Mouse (Mus musculus) testis, adult 2 months (tissue): ENCODE data around the gene Eif4a3. TPM values are rescaled to one million over a fixed set of nuclear protein-coding genes. Genes with fewer than 3 reads are reported as not detected.

ENCODE experiments used
- H3K27ac ChIP-seq: fragments of 200-500 bp; 2 replicates; pipeline ENCODE4 v1.5.1; 2012; ENCODE audit warnings: low read depth, low read length; ENCODE audit not compliant: control insufficient read depth, insufficient read depth
- H3K27me3 ChIP-seq: fragments of 200-500 bp; 2 replicates; pipeline ENCODE4 v1.6.1; 2012; ENCODE audit warnings: mild to moderate bottlenecking, low read length, moderate library complexity; ENCODE audit not compliant: control insufficient read depth, insufficient read depth
- H3K36me3 ChIP-seq: fragments of 200-500 bp; 2 replicates; pipeline ENCODE4 v1.6.1; 2012; ENCODE audit warnings: mild to moderate bottlenecking, low read length; ENCODE audit not compliant: control insufficient read depth, insufficient read depth
- H3K4me1 ChIP-seq: fragments of 200-500 bp; 2 replicates; pipeline ENCODE4 v1.6.1; 2012; ENCODE audit warnings: low read length; ENCODE audit not compliant: control insufficient read depth, insufficient read depth
- H3K4me3 ChIP-seq: fragments of 200-500 bp; 2 replicates; pipeline ENCODE4 v1.5.1; 2012; ENCODE audit warnings: low read depth, mild to moderate bottlenecking, low read length, moderate library complexity, mixed read lengths; ENCODE audit not compliant: control insufficient read depth
- CTCF ChIP-seq: fragments of 200-500 bp; IDR thresholded peaks from 2 replicates; pipeline ENCODE4 v1.5.1; 2012; ENCODE audit warnings: low read depth, mild to moderate bottlenecking, inconsistent platforms, low read length, moderate library complexity; ENCODE audit not compliant: control insufficient read depth, insufficient read depth, insufficient replicate concordance
- POLR2A ChIP-seq: fragments of 200-500 bp; IDR thresholded peaks from 2 replicates; pipeline ENCODE4 v1.6.1; 2012; ENCODE audit warnings: low read depth, mild to moderate bottlenecking, inconsistent platforms, low read length, moderate library complexity; ENCODE audit not compliant: control insufficient read depth
- polyA plus RNA-seq: library from polyadenylated mRNA; depleted of rRNA; stranded (reverse); fragments of >200 nt; gene quantifications from 2 replicates; pipeline ENCODE4 v1.2.3, GENCODE M21; 2012; rRNA removed

Eif4a3 gene
- 73.6 and 81.2 TPM in 2 replicates for polyA plus RNA-seq

DNA sequence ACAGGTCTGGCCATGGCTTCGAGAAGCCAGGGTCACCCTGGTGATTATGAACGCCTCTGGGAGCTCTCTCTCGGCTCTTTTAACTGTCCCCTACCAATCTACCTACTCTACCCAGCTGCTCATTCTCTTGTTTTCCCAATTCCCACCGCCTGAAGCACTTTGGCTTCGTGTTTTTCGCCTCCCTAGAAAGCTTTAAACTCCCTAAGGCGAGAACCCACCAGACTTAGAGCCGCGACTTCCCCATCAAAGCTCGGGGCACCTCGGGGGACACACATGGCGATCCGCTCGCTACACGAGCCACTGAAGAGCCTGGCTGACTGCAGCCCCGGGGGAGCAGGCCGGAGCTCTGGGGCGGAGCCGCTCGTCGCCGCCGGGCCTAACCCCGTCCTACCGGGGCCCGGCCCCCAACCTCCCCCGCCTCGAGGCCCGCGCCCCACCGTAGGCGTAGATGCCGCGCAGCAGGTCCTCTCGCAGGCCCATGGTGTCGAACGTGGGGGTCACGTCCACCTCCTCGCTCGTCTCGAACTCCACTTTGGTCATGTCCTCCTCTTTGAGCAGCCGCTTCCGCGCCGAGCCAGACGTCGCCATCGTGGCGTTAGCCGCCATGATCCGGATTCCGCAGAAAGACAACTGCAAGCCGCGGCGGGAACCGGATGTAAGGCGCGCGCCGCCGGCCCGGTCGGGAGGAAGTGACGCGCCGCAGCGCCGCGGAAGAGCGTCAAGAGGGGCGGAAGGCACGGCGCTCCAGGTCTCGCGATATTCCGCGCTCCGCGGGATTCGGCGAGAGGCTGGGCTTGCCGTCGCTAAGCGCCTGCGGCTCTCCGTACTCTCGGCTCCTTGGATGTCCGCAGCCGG, at the start of gene Eif4a3:
Eif4a3 (minus strand) TSS at position 699 of the 855 bp plus-strand sequence.
- no peaks in the 10 kb centered on the region for H3K27me3 ChIP-seq
- H3K36me3 ChIP-seq = no peaks in the 10 kb centered on the region; the same call in 1 of the 2 replicates
- no peaks in the 10 kb centered on the region; the same call in 1 of the 2 replicates for H3K4me1 ChIP-seq
- peak within 1 kb of the TSS; percentile 88 for H3K27ac ChIP-seq
- TF ChIP-seq POLR2A (peak; percentile 91), CTCF (no peak)
- peak within 1 kb of the TSS; percentile 89 for H3K4me3 ChIP-seq

DNA sequence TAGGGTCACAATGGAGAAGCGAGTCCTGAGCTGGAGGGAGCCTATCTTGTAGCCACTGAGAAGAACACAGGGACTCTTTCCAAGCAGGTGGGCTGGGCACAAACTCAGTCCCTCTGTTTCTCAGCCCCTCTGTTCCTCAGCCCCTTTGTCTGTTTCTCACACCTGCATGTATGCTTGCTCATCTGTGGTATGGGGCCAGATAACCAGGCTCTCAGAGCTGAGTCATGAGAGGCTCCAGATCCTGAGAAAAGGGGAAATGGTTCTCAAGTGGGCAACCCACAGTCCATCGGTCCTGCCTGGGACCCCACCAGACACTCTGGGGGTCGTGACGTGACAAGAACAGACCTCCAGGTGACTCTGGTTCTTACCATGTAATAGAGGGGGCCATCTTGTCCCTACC, 47.2 kb upstream of the Eif4a3 start:
- no peaks in the 10 kb centered on the region for H3K36me3 ChIP-seq
- H3K27ac ChIP-seq = no peak overlapping the region
- no peaks in the 10 kb centered on the region for H3K4me1 ChIP-seq
- H3K4me3 ChIP-seq = no peak overlapping the region
- TF ChIP-seq CTCF (no peak), POLR2A (no peak)
- no peaks in the 10 kb centered on the region for H3K27me3 ChIP-seq

DNA sequence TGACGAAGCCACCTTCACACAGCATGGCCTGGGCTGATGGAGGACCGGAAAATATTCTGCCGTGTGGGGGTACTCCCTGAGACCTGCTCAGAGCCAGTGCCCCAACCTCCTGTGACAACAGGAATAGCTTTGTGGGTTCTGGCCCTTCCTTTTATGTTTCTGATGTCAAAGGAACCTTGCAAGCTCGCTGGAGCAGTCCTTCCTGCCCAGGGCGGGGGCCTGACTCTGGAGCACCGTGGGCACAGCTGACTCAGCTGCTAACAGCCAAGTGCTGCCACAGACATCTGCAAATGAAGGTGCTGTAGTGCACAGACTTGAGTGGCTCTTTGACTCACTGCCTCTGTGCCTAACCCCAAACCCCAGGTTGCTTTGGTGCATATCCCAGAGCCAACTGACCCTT, 45.0 kb upstream of the Eif4a3 start:
- H3K4me3 ChIP-seq = no peak overlapping the region

DNA sequence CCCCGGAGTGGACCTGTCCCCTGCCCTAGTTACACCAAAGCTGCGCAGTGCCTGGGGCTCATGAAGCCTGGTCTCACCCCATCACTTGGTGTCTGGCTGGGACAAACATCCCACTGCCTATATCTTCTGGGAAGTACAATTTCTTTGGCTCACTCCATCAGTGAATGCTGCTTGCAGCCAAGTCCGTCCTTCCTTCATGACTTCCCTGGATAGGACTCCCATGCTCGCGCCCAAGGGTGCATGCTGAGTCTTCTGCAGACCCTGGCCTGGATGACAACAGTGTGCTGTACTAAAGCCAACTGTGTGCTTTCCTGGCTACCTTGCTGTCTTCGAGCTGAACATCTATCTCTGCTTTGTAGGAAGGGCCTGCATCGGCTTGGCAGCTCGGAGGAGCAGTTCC, 44.3 kb upstream of the Eif4a3 start:
- Histone ChIP-seq H3K4me3 (no peak overlapping the region), H3K4me1 (no peaks in the 10 kb centered on the region), H3K27me3 (no peaks in the 10 kb centered on the region), H3K36me3 (no peaks in the 10 kb centered on the region), H3K27ac (no peak overlapping the region)
- TF ChIP-seq POLR2A (no peak), CTCF (no peak)

More for the DNA sequence above, 45.0 kb upstream of the Eif4a3 start:
- Histone ChIP-seq H3K27me3 (no peaks in the 10 kb centered on the region), H3K36me3 (no peaks in the 10 kb centered on the region), H3K27ac (no peak overlapping the region), H3K4me1 (no peaks in the 10 kb centered on the region)
- TF ChIP-seq POLR2A (no peak), CTCF (no peak)

DNA sequence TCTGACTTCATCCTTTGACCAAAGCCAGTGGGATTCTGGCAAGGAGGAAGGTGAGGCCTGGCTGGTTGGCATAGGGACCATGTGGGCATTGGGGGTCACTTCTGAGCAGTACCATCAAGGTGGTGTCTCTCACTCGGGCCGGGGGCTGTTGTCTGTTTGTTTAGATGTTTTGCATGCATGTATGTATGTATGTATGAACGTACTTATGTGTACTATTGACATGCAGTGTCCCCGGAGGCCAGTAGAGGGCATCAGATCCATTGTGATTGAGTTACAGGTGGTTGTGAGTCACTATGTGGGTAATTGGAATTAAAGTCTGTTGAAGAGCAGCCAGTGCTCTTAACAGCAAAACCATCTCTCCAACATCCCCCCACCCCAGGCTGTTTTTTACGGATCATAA, 39.7 kb upstream of the Eif4a3 start:
- no peaks in the 10 kb centered on the region for H3K36me3 ChIP-seq
- H3K4me3 ChIP-seq = no peak overlapping the region
- H3K27ac ChIP-seq = no peak overlapping the region
- no peaks in the 10 kb centered on the region for H3K27me3 ChIP-seq
- peaks cover 5% of the 10 kb centered on the region for H3K4me1 ChIP-seq
- no peak for TF ChIP-seq CTCF
- TF ChIP-seq POLR2A = no peak

DNA sequence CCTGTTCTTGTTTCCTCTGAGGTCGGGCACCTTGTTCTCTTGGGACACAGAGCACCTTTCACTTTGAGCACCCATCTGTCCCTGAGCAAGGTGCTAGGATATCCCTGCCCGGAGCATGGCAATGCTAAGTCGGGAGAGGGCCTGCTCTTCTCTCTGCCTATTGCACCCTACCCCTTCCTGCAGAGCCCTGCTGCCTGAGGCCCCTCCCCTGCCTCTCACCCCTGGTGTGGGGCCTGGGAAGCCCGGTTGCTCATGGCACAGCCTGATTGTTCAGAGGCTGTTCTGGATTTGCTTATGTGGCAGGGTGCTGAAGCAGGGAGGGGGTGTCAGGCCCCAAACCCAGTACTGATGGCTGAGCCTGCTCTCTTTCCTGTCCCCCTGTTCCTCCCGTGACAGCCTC, 39.3 kb upstream of the Eif4a3 start:
- Histone ChIP-seq H3K4me3 (no peak overlapping the region), H3K27me3 (no peaks in the 10 kb centered on the region), H3K27ac (no peak overlapping the region), H3K4me1 (peaks cover 5% of the 10 kb centered on the region), H3K36me3 (no peaks in the 10 kb centered on the region)
- TF ChIP-seq POLR2A = no peak
- no peak for TF ChIP-seq CTCF

DNA sequence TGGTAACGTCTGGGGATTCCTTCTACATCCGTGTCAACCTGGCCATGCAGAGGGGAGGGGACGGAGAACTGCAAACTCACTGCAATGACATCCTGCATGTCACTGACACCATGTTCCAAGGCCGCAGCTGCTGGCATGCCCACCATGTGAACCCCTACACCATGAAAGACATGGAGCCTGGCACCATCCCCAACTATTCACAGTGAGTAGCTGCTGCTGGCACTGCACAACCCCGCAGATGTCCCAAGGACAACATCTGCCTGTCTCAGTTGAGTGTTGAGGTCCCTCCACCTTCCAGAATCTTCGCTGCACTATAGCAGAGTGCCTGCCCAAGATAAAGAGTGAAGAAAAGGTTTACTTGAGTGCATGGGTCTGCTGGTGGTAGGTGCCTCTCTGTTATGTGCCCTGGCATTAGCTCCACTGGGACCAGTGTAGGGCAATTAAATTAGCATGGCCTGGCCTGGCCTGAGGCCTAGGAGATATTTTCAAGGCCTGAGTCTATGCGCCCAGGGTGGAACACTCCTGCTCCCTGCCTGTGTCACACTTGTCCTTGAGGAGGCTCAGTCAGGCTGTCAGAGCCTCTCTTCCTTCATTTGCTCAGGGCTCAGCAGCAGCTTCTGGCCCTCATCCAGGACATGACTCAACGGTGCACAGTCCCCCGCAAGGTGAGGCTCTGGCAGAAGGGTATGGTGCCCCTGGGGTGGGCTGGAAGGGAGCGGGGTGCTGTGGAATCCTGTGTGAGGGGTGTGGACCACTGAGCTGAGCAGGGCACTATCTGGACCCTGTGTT, 38.6 kb upstream of the Eif4a3 start:
- H3K27ac ChIP-seq = no peak overlapping the region
- H3K27me3 ChIP-seq = no peaks in the 10 kb centered on the region

More for the DNA sequence above, 38.6 kb upstream of the Eif4a3 start:
- Histone ChIP-seq H3K4me3 (no peak overlapping the region), H3K4me1 (peaks cover 5% of the 10 kb centered on the region), H3K36me3 (no peaks in the 10 kb centered on the region)
- TF ChIP-seq CTCF = no peak
- TF ChIP-seq POLR2A = no peak
